Mouse (Mus musculus): ENCODE measurements at regions not wholly inside any gene's neighbourhood (a gene's known extent, or its start where the extent isn't known, plus 50 kb on each side); places are given as distances from the start of the nearest gene placed in this dataset.
"Not testable (repeated sequence)": the region's sequence is repeated elsewhere in the genome, so short reads cannot be mapped to it uniquely, and the experiment has no call there.

DNA sequence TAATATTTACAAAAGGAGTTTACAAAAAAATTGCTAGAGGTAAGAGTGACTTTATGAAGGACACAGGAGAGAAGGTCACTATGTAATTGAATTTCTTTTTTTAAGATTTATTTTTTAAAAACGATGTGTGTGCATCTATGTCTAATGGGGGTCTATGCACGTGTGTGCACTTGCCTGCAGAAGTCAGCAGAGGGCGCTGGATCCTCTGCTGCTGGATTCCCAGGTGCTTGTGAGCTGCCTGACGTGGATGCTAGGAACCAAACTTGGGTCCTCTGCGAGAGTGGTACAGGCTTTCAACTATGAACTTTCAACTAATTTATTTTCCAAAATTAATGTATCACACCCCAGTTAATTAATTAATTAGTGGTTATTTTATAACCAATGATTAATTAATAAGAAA, 85.0 kb downstream of the Glrx3 start:
- no peak for DNase-seq

DNA sequence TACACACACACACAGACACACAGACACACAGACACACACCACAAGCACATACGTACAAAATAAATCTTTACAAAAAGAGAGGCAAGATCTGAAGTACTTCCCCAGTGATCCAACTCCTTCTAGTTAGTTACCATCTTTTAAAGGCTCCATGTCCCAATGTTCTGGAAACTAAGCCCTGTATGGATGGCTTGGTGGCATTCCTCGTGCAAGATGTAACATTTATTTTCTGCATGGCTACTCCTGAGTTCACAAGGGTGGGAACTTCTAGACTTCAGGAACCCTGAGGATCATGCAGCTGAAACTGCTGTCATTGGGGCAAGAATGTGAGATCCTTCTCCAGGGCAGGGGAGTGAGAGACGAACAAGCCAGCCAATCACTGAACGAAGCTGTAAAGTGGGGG, 96.1 kb downstream of the Glrx3 start:
- no peak for DNase-seq

DNA sequence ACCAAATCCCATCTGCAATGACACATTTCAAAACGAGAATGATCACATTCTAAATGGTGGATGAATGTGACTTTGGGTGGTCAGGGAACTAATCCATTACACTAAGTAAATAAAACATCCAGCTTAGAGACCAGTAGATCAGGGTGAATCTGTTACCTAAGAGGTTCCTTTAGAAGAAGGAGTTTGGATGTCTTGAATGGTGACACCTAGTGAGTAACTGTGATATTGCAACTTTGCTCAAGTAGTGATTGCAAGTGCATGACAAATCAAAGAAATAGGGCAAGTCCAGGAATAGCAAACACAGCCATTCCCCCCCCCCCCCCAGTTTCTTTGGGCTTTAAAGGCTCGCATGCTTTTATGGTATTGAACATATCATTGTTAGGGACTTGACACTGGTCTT, 112.6 kb downstream of the Glrx3 start:
- DNase-seq, result no peak

DNA sequence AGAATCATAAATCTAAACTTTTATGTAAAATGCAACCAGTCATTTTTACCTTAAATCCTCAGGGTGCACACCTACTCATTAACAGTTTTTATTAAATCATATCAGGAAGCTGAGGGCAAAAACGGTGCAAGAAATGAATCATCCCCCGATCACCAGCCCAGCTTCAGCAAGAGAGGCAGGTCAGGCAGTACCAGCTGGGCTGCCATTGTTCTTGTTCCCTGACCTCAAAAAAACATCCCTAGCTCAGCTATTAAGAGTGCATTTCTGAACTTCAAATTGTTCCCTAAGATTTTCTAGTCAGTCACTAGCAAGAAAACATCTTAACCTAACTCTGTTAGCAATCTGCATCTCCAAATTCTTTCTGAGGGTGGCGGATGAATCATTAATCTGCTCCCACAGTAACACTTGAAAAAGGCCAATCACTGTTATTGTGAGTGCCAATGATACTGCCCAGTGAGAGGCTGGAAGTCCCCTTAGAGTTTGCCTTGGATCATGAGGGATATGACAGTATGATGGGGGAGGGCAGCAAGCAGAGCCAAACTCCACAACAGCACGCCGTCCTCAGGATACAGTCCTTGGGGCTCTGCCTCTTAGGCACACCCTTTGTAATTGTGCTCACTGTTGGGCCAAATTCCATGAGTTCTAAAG, 115.3 kb downstream of the Glrx3 start:
- DNase-seq, result peak; percentile 16

DNA sequence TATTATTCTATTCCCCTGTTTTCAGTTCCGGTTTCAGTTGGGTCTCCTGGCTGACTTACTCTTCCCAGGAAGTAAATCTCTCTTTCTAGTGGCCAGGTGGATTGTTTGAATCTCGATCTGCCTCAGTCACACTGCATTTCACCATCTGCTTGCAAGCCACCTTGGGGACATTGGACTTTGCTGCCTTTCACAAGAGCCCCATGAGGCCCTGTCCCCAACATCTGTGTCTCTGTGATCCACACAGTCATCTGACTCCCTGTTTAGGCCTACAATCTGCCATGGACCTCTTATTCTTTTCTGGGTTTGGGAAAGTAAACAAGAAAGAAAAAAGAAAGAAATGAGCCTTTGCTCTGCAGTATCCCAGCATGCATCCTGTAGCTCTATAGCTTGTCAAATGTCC, 118.1 kb downstream of the Glrx3 start:
- DNase-seq, result no peak

DNA sequence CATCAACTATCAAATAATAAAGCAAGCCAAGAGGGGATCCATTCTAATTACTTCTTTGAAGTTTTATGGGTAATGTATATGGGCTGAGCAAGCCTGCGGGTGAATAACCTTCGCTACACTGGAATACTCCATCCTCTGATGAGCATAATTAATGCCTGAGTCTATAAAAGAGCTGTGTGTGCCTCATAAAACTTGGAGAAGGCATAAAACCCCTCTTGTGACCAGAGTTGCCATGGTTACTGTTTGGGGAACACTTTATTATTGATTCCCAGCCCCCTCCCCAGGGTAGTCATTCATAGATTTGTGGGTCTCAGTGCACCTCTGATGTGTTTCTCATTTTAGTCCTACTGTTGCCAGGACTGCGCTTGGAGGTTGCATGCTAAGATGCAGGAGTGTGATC, 120.0 kb downstream of the Glrx3 start:
- no peak for DNase-seq

DNA sequence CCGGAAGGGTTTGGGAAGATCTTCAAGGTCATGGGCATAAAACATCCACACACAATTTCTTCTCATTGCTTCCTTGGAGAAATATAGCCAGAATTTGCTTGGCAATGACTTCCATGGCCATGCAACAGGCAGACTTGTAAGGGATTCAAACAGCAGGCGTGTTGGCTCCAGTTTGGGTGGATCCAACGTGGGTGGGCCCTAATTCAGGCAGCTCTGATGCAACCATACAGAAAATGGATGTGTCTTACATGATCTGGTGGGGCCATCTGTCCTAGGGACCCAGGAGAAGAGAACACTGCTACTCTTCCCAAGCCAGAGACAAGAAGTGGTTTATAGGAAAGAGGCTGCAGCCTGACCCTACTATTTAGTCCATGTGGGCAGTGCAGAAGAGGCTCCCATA, 121.5 kb downstream of the Glrx3 start:
- no peak for DNase-seq

DNA sequence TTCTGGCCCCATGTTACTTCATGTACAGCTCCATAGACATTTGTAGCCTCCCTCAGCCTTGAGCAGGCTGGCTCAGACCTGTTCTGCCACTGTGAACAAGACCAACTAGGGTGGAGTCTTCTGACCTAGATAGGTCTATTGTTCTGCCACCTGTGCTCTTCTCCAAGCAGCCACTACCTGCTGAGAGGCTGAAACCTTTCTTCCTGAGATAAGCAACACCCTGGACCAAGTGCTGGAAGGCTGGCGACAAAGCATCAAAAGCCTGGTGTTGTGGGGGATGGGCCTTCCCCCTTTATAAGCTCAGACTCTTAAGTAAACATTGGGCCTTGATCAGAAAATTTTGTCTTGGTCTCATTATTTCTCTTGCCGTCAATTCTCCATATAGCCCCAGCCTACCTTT, 132.8 kb downstream of the Glrx3 start:
- no peak for DNase-seq

DNA sequence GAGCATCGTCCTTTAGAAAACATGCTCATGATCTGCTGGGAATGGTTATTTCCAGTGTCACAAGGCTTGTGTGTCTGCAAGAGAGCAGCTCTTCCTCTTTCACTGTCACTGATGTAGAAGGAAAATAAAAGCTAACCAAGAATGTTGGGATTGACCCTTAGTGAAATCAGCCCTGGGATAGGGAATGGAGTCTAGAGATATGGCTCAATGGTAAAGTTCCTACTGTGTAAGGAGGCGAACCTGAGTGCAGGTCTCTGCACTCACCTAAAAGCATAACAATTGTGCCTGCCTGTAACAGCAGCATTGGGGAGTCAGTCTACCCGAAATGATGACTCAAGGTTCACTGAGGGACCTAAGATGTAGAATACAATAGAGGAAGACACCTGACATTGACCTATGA, 138.1 kb downstream of the Glrx3 start:
- DNase-seq, result no peak

DNA sequence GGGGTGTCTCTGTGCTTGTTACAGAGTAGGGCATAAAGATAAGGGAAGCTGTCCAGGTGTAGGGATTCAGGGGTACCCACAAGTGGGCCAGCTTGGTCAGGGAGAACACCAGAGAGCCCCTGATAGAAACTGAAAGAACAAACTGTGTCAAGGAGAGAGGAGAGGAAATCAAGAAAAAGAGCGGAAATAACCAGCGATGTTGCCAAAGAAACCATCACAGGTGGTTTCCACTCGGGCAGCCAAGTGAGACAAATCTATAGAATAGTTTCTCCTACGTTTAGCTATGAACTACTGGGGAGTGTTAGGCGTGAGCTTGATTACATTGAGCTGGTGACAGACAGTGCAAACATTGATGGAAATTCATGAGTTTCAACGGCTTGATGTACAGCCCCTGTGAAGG, 138.8 kb downstream of the Glrx3 start:
- DNase-seq, result no peak

DNA sequence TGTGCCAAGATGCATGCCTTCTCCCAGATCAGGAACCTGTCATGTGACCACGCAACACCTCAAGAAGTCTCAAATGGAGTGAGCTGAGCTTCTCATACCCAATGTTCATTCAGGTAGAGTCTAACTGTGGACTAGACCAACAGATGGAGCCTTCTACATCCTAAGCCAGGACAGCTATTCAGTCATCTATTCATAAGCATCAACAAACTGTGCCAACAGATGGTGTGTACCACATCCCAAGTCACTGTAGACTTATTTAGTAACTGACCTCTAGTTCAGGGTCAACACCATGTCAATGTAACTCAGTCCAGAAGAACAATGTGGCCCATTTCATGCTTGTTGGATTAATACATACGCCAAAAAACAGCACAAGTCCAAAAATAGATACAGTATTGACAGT, 146.1 kb downstream of the Glrx3 start:
- no peak for DNase-seq

DNA sequence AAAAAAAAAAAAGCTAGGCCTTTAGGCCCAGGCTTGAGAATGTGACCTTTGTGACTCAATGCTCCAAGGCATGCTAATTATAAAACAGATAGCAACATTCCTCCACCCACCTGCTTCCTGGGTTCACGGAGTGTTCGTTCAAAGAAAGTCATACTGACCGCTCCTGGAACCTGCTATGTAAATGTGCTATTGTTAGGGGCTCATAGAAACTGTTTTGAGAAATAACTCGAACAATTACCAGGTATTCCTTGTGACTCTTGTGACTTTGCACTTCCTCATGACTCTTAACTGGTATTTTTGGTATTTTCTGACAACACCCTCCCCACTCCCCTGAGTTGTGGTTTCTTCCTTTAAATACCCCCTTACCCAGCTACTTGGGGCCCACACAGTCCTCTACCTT, 147.5 kb downstream of the Glrx3 start:
- not testable (repeated sequence) for DNase-seq

DNA sequence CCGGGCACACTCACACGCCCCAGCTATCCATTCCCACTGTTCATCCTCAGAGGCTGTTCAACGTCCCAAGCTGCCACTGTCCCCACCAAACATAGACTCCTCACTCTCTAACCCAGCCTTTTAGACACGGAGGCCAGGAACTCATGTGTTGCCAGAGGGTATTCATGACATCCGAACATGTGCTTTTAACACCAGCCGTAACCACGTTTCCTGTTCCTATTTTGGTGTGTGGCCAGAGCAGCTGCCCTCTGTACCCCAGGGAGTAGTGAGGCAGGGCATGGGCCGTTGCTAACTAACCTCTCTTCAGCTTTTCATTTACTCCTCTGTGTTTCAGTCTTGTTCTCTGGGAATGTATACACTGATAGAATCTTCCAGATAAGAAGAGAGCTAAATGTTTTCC, 156.2 kb downstream of the Glrx3 start:
- DNase-seq, result no peak

DNA sequence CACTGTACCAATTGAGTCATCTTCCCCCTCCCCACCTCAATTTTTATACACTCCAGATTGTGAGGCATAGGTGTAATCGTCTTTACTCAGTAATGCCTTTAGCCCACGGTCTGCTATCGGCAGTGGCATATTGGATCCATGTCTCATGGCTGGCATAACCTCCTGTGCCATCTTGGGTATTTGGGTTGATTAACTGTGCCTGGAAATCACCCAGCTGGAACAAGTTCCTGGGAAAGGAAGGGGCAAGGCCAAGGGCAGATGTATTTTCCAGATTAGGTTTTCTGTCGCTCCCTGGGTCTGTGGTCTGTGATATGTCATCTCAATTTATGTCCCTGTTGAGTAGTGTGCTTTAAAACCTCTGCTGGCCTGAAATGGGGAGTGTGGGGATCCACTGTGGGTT, 158.2 kb downstream of the Glrx3 start:
- DNase-seq, result no peak

DNA sequence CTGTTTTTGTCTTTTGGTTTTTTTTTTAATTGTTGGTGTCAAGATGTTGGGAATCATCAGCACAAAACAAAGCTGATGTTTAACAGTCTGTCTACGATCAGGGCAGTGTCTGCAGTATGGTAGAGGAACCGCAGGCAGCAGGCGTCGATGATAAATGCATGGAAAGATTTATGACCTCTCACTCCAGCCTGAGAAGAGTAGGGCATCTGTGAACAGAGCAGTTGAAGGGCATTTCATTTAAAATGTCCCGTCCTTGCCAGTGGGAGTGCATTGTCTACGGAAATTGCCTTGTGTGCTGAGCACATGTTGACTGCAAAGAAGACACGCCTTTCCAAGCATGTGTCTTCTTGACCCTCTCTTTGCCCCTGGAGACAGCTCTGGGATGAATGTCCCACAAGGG, 158.7 kb downstream of the Glrx3 start:
- DNase-seq, result no peak

DNA sequence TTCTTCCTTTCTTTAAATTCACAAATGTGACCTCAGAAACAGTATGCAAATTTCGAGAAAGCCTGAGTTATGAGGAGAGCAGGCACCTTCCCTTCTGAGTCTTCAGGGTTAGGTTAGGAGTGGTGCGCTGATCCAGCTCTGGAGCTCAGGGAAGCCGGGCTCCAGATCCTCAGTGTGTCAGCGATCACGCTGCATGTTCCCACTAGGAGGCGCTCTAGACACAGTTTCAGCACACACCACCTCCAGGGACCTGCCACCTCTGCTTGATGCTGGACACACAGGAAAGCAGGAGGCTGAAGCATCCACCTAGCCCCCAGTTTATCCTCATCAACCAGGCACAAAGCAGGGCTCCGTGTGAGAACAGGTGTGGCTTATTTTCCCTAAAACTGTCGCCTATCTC, 165.6 kb downstream of the Glrx3 start:
- peak; percentile 36 for DNase-seq

DNA sequence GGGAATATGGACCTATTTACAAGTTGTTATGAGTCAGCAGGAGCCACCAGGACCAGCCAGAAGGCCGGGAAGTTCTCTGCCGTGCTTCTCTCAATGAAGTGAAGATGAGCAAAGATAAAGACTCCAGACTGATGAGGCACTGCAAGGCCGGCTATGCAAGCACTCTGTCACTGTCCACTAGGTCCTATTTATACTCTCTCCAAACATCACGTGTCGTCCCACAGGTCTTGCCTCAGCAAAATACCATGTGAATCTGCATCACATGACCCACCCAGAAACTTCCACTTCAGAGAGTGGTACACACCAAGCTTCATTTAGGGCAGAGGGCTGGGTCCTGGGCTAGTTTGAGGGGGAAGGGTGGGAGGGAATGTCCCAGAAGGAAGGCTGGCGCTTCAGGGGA, 172.3 kb downstream of the Glrx3 start:
- DNase-seq, result no peak

DNA sequence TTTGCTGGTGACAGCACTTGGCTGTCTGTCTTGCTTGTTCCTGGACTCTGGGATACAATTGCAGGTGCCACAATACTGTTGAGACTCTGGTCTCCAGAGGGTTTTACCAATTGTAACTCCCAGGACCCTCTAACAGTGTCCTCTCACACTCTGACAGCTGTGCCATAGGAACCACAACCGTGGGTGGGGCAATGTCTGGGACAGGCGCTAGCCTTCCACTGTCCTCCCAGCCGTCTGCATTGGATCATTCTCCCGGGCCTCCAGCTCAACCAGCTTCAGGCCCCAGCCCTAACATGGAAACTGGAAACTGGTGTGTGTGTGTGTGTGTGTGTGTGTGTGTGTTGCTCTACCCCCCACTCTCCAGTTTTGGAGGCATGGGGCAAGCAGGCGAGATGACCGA, 173.9 kb downstream of the Glrx3 start:
- no peak for DNase-seq

DNA sequence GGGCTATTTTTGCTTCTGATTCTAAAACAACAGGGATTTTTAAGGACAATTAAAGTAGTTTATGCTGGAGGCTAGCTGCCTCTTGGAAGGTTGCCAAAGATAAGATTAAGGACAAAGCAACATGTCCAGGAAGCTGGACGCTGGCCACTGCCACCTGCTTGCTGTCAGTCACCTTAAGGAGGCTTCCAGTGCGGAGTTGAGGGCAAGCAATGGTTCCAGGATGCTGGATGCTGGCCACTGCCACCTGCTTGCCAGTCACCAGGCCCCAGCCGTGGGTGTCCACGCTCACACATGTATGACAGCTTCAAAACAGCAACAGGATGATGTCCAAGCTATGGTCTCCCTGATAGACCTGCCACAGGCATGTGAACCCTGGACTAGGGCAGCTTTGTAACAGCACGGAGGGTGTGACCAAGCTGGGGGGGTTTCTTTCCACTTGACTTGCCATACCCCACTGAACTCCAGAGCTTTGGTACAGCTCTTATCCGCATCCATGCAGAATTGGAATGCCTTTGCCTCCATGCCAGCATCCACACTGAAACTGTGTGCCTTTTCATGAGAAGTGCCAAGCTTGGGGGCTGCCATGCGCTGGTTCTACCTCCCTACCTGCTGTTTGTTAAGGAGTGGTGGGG, 174.6 kb downstream of the Glrx3 start:
- DNase-seq, result no peak

DNA sequence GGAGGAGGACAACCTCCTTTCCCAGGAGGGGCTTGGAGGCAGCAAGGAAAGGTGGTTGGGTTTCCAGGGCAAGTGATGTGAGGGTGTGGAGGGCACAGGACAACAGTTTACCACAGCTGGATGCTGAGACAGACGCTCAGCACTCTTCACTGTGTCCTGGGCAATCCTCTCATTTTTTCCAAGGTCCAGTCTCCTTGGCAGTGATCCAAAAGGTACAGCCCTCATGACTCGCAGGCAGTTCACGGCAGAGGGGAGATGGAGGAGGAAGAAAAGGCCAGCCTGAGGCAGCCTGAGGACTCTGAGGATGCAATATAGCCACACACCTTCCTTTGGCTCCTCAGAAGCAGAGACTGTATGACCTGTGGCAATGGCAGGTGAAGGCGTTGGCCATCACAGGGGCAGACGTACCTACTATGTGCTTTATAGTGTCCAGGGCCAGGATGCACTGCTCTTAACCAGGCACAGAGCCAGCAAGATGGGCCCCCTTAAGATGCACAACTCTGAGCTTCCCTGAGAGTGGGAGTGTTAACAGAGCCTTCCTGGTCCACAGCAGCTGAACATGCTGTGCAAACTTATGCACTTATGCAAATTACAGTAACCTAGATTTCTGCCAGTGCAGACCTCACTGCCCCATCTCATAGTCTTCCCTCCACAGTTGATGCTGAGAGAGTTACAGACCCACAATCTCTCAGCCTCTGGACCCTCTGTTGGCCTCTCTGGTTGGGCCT, 181.2 kb downstream of the Glrx3 start:
- no peak for DNase-seq

DNA sequence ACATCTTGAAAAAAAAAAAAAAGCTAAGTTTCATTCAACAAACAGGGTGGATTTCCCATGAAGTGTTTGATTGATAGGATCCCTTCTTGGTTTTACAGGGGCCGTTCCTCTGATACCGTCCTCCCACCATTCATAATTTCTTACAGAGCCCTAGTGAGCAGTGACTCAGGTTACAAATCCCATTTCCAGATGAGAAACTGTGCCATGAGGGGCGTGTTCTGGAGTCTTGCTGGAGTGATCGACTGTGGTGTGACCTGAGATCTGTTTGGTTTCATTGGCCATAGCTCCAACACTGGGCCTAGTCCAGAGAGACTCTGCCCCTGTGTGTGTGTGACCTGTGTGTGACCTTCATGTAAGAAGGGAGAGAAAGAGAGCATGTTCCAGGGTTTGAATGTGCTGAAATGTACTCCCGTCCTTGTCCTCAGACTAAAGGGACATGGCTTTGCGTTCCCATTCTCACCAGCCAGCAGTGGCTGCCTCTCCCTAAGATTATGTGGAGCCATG, 181.9 kb downstream of the Glrx3 start:
- no peak for DNase-seq

DNA sequence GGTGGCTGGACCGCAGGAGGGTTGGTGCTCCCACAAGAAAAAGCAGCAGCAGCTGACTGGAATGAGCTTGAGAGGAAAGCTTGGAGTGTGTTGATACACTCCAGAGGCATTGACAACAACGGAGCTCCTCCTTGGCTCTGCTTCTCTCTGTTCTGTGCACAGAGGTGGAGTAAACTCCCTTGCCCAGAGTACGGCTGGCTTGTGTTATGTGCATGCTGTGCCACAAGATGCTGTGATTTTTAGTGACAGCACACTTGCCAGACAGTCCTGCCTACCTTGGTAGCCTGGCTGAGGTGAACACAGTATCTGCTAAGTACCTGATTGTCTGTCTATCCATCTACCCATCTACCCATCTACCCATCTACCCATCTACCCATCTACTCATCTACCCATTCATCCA, 190.9 kb downstream of the Glrx3 start:
- DNase-seq, result no peak

DNA sequence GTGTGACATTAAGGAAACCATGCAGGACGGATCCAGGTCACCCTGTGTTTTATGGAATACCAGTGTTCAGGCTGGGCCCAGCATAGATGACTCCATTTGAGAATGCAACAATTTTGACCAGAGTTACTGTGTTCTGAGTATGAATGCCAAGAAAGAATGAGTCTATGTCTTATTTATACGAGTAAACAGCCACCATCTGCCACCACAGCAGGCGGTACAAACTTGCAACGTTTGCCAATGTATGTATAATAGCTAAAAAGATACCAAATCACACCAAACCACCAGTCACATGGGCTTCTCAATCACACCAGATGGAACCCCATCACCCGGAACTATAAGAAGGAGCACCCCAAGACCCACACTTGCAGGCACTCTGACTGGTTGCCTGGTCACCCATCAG, 192.1 kb downstream of the Glrx3 start:
- no peak for DNase-seq

DNA sequence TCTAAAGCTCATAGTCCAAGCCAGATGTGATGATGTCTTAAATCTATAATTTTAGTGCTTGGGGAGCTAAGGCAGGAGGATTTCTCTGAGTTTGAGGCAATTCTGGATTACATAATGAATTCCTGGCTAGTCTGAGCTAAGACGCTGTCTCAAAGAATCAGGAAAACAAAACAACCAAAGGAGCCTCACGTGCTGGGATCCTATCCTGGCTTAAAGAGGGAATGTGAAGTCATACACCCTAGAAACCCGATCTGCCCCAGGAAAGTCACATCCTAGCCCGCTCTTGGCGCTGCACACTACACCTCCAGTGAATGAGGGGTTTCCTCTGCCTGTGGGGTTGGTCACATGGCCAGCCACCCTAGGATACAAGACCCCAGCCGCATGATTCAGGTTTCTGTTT, 211.2 kb downstream of the Glrx3 start:
- DNase-seq, result no peak

Measured in kidney, adult 11 months (tissue).